Mouse (Mus musculus) midbrain, embryonic 12.5 days (tissue): ENCODE data around the gene Myo3b. TPM values are rescaled to one million over a fixed set of nuclear protein-coding genes. Genes with fewer than 3 reads are reported as not detected.

ENCODE experiments used
- ATAC-seq: fragments of 200-750 bp; cut with Nextera tagmentation; 2 replicates; pipeline ENCODE4 v1.8.0; 2017; ENCODE audit warnings: low read depth, moderate TSS enrichment, moderate library complexity; ENCODE audit not compliant: low FRiP score
- H3K27ac ChIP-seq: fragments of 300-500 bp; sonication (generic); replicated peaks from 2 replicates; pipeline ENCODE4 v1.5.1; 2016; ENCODE audit warnings: mild to moderate bottlenecking
- H3K27me3 ChIP-seq: fragments of 300-500 bp; sonication (generic); 2 replicates; pipeline ENCODE4 v1.6.1; 2016; ENCODE audit warnings: mild to moderate bottlenecking
- H3K36me3 ChIP-seq: fragments of 300-500 bp; sonication (generic); 2 replicates; pipeline ENCODE4 v1.6.1; 2016
- H3K4me1 ChIP-seq: fragments of 300-500 bp; sonication (generic); 2 replicates; pipeline ENCODE4 v1.6.1; 2016
- H3K4me2 ChIP-seq: fragments of 300-500 bp; sonication (generic); replicated peaks from 2 replicates; pipeline ENCODE4 v1.6.1; 2016; ENCODE audit warnings: mild to moderate bottlenecking, moderate library complexity
- H3K4me3 ChIP-seq: fragments of 300-500 bp; sonication (generic); 2 replicates; pipeline ENCODE4 v1.5.1; 2016; ENCODE audit warnings: mild to moderate bottlenecking
- H3K9ac ChIP-seq: fragments of 300-500 bp; sonication (generic); replicated peaks from 2 replicates; pipeline ENCODE4 v1.6.1; 2016; ENCODE audit warnings: mild to moderate bottlenecking, moderate library complexity
- H3K9me3 ChIP-seq: fragments of 300-500 bp; sonication (generic); 2 replicates; pipeline ENCODE4 v1.6.1; 2016; ENCODE audit warnings: mild to moderate bottlenecking
- whole genome bisulfite sequencing: fragments of 180-500 bp; shearing (Covaris S2); methylation state at CpG from one replicate; pipeline ENCODE4 v1.1.7; 2016; 5-methylcytosine and 5-hydroxymethylcytosine counted together
- polyA plus RNA-seq: library from polyadenylated mRNA; unstranded; fragments of >200 nt; fragmentation: Nextera tagmentation; extraction: Ambion mirVana; gene quantifications from 2 replicates; pipeline ENCODE4 v1.2.1, GENCODE M21; 2016

Myo3b gene
- polyA plus RNA-seq, 1 experiment from 2014 or later: not detected

DNA sequence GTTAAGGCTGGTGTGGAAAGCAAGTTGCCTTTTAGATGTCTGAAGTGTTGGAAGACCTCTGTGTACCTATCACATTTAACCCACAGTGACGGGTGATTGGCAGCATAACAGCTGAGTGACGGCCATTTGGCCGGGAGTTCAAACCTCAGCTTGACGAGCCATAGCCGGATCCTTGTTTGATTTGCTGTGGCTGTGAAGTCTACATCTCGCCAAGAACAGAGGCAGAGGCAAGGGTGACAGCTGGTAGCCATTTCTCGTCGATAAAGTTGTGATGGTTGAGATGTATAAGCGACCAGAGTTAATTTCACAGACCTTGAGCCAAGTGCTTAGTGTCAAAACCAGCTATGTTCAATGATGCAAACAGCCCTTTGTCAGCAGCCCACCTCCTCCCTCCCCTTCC is 283.8 kb downstream of the Myo3b start:
- H3K27me3 ChIP-seq: peaks cover under 1% of the 10 kb centered on the region; the same call in 1 of the 2 replicates
- H3K4me3 ChIP-seq: no peak overlapping the region
- H3K27ac ChIP-seq: no peak overlapping the region
- peaks cover 13% of the 10 kb centered on the region for H3K4me1 ChIP-seq
- H3K9ac ChIP-seq: no peak overlapping the region
- ATAC-seq: no peak
- no peaks in the 10 kb centered on the region for H3K9me3 ChIP-seq
- no peaks in the 10 kb centered on the region for H3K36me3 ChIP-seq
- 61% methylated on average over 9 of the region's 9 CpGs for WGBS
- no peak overlapping the region for H3K4me2 ChIP-seq

- no peaks in the 10 kb centered on the region for H3K36me3 ChIP-seq
- WGBS: 84% methylated on average over 11 of the region's 11 CpGs
- no peak overlapping the region for H3K4me2 ChIP-seq
- no peak overlapping the region for H3K9ac ChIP-seq
- no peak for ATAC-seq
- no peaks in the 10 kb centered on the region for H3K4me1 ChIP-seq
- H3K27ac ChIP-seq: no peak overlapping the region
- no peak overlapping the region for H3K4me3 ChIP-seq
- 0 out of 2 replicates have a peak, but pooled peaks cover 3% of the 10 kb centered on the region for H3K27me3 ChIP-seq
- no peaks in the 10 kb centered on the region for H3K9me3 ChIP-seq
These were observed 288.7 kb downstream of the Myo3b start for GRCm38 (mm10) chr2:70327602-70328001.

DNA sequence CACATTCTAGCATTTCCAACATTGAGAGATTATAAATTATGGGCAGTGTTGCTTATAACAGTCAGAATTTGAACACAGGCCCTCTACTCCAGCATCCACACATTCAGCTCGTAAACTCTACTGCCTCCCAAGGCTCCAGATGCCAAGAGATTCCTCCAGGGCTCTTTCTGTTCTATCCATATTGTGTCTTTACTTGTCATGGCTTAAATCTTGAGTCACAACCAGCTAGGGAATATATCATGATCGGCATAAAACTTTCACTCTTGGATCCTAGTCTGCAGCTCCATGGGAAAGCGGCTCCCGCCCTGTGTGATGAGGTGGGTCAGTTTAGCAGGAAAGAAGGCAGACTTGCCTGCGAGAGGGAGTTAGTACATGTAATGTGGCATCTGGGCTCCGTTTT is 294.0 kb downstream of the Myo3b start:
- Histone ChIP-seq H3K27ac (no peak overlapping the region), H3K36me3 (no peaks in the 10 kb centered on the region), H3K9me3 (no peaks in the 10 kb centered on the region), H3K27me3 (peaks cover 4% of the 10 kb centered on the region; the same call in 1 of the 2 replicates), H3K4me2 (no peak overlapping the region), H3K9ac (no peak overlapping the region), H3K4me3 (no peak overlapping the region), H3K4me1 (peaks cover 9% of the 10 kb centered on the region)
- ATAC-seq: no peak
- WGBS: 93% methylated on average over 6 of the region's 6 CpGs

DNA sequence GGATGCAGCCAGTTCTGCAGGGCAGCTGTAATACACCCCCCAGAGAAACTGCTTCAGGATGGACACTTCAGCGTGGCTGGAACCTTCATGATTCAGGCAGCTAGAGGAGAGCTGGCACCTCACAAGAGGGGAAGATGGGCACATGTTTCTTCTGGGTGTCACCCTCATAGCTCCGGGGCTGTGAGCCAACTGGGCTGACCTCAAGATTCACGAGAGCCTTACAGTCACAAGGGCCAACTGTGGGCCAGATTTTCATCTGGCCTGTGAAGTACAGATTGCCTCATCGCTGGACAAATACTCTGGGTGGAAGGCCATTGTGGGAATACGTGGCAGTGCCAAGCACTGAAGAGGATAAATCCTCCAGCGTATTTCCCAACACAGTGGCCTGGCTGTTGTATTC is 294.6 kb downstream of the Myo3b start:
- Histone ChIP-seq H3K36me3 (no peaks in the 10 kb centered on the region), H3K9ac (no peak overlapping the region), H3K9me3 (no peaks in the 10 kb centered on the region), H3K27me3 (peaks cover 3% of the 10 kb centered on the region; the same call in 1 of the 2 replicates), H3K4me2 (no peak overlapping the region), H3K4me1 (peaks cover 9% of the 10 kb centered on the region), H3K27ac (no peak overlapping the region), H3K4me3 (no peak overlapping the region)
- no peak for ATAC-seq
- WGBS: 90% methylated on average over 6 of the region's 6 CpGs

- Histone ChIP-seq H3K4me1 (peaks cover 9% of the 10 kb centered on the region), H3K9ac (no peak overlapping the region), H3K9me3 (no peaks in the 10 kb centered on the region), H3K27ac (no peak overlapping the region), H3K36me3 (no peaks in the 10 kb centered on the region), H3K27me3 (peaks cover 6% of the 10 kb centered on the region; the same call in 1 of the 2 replicates), H3K4me3 (no peak overlapping the region), H3K4me2 (no peak overlapping the region)
- 78% methylated on average over 6 of the region's 6 CpGs for WGBS
- no peak for ATAC-seq
These were observed 297.6 kb downstream of the Myo3b start for GRCm38 (mm10) chr2:70336551-70336950.

DNA sequence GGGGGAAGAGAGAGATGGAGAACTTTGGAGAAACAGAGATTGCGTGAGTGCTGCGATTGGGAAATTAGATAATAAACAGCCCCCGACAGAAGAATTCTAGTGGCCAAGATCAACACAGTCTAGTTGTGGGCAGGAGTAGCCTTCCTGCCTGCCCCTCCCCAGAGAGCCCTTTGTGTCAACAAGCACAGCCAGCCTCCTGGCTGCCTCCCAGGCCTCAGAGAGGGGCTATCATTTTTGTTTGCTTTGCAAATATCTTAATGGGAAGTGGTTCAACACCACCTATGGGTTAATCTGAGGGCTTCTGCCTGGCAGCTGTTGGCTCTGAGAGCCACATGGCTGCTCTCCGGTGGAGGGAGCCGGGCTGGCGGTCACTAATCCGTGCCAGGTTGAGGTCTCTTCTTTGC is 298.3 kb downstream of the Myo3b start:
- Histone ChIP-seq H3K9me3 (no peaks in the 10 kb centered on the region), H3K27ac (no peak overlapping the region), H3K36me3 (no peaks in the 10 kb centered on the region), H3K4me2 (no peak overlapping the region), H3K4me3 (no peak overlapping the region), H3K9ac (no peak overlapping the region), H3K4me1 (peaks cover 9% of the 10 kb centered on the region), H3K27me3 (peaks cover 6% of the 10 kb centered on the region; the same call in 1 of the 2 replicates)
- 63% methylated on average over 7 of the region's 7 CpGs for WGBS
- ATAC-seq: no peak

- Histone ChIP-seq H3K27me3 (peaks cover 6% of the 10 kb centered on the region; the same call in 1 of the 2 replicates), H3K4me2 (no peak overlapping the region), H3K9ac (no peak overlapping the region), H3K36me3 (no peaks in the 10 kb centered on the region), H3K4me3 (no peak overlapping the region), H3K9me3 (no peaks in the 10 kb centered on the region), H3K4me1 (peaks cover 9% of the 10 kb centered on the region), H3K27ac (no peak overlapping the region)
- WGBS: 67% methylated on average over 9 of the region's 9 CpGs
- no peak for ATAC-seq
These were observed 298.9 kb downstream of the Myo3b start for GRCm38 (mm10) chr2:70337869-70338268.

DNA sequence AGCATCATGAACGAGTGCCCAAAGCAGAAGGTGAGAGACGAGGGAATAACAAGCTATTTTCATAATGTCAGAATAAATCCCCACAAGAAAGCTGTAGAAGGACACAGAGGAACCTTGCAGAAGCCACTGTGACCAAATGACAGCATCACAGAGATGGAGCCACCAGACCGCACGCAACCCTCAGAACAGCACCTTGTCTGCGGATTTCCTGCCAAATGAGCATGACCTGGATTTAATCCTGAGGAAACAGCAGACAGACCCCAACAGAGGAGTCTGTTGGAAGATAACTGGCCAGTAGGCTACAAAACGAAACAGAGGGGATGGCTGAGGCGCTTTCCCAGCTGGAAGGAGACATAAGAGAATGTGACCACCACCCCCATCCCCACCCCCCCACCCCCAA is 300.1 kb downstream of the Myo3b start:
- Histone ChIP-seq H3K9me3 (no peaks in the 10 kb centered on the region), H3K4me2 (no peak overlapping the region), H3K9ac (no peak overlapping the region), H3K4me3 (no peak overlapping the region), H3K27me3 (peaks cover 6% of the 10 kb centered on the region; the same call in 1 of the 2 replicates), H3K4me1 (peaks cover 9% of the 10 kb centered on the region), H3K27ac (no peak overlapping the region), H3K36me3 (no peaks in the 10 kb centered on the region)
- WGBS: 69% methylated on average over 7 of the region's 7 CpGs
- ATAC-seq: no peak

- Histone ChIP-seq H3K9me3 (no peaks in the 10 kb centered on the region), H3K4me3 (no peak overlapping the region), H3K27me3 (peaks cover 6% of the 10 kb centered on the region; the same call in 1 of the 2 replicates), H3K27ac (no peak overlapping the region), H3K36me3 (no peaks in the 10 kb centered on the region), H3K9ac (no peak overlapping the region), H3K4me1 (peaks cover 9% of the 10 kb centered on the region), H3K4me2 (no peak overlapping the region)
- WGBS: 81% methylated on average over 6 of the region's 6 CpGs
- ATAC-seq: no peak
These were observed 300.6 kb downstream of the Myo3b start for GRCm38 (mm10) chr2:70339501-70339900.

DNA sequence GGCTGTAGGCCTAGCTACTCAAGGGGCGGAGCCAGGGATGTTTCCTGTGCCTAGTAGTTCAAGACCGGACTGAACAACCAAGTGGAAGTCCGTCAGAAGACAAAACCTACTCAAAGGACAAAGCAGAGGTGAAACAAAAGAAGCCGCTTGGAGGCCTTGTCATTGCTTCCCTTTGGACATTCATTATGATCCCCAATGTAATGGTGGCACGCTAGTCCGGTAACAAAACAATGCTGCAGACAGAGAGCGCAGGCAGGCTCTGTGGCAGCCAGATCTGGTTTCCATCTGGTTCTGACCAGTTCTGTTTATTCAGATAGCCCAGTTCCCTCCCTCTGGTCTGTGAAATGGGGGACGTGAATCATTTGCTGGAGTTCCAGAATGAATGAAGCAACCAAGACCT is 301.3 kb downstream of the Myo3b start:
- no peak overlapping the region for H3K4me3 ChIP-seq
- H3K4me2 ChIP-seq: no peak overlapping the region
- peaks cover 6% of the 10 kb centered on the region; the same call in 1 of the 2 replicates for H3K27me3 ChIP-seq
- no peak for ATAC-seq
- H3K4me1 ChIP-seq: peaks cover 9% of the 10 kb centered on the region
- no peaks in the 10 kb centered on the region for H3K36me3 ChIP-seq
- 92% methylated on average over 8 of the region's 8 CpGs for WGBS
- no peak overlapping the region for H3K9ac ChIP-seq
- no peak overlapping the region for H3K27ac ChIP-seq
- no peaks in the 10 kb centered on the region for H3K9me3 ChIP-seq

DNA sequence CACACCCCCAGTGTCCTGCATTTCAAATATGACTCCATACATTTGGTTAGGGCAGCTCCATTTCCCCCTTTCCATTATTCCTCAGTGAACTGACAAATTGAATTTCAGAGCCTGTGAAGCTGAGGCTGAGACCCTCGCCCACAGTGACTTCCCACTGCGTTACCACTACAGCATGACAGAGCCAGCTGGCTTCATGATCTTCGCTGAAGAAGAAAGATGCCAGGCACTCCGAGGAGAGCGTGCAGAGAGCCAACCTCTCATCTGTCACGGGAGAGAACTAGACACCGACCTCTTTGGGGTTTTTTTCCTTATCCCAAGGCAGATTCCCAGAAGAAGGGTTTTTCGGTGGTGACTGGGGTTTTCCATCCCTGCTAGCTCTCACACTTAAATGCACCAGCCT is 306.2 kb downstream of the Myo3b start:
- H3K9me3 ChIP-seq: no peaks in the 10 kb centered on the region
- H3K27ac ChIP-seq: no peak overlapping the region
- H3K27me3 ChIP-seq: peaks cover 5% of the 10 kb centered on the region; the same call in 1 of the 2 replicates
- H3K4me3 ChIP-seq: no peak overlapping the region
- no peaks in the 10 kb centered on the region for H3K4me1 ChIP-seq
- ATAC-seq: no peak
- 77% methylated on average over 8 of the region's 8 CpGs for WGBS
- no peaks in the 10 kb centered on the region for H3K36me3 ChIP-seq
- H3K4me2 ChIP-seq: no peak overlapping the region
- H3K9ac ChIP-seq: no peak overlapping the region

DNA sequence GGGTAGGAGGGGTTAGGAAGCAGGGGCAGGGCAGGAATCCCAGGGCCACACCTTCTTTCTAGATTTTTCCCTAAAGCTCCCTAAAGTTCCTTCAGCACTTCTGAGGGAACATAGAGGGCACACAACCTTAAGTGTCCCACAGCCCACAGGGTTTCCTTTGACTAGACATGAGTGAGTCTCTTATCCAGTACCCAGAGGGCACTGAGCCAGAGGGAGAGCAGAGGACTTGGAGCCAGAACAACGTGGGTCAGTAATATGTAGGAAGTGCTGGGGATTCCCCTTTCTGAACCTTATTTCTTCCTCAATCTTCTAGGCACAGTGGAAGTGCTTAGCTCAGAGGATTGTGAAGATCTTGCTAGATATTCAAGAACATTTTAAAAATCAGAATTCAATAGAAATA is 308.6 kb downstream of the Myo3b start:
- no peak for ATAC-seq
- peaks cover 8% of the 10 kb centered on the region; the same call in 1 of the 2 replicates for H3K27me3 ChIP-seq
- H3K36me3 ChIP-seq: no peaks in the 10 kb centered on the region
- H3K4me2 ChIP-seq: no peak overlapping the region
- no peaks in the 10 kb centered on the region for H3K9me3 ChIP-seq
- no peak overlapping the region for H3K27ac ChIP-seq
- no peak overlapping the region for H3K9ac ChIP-seq
- no peaks in the 10 kb centered on the region for H3K4me1 ChIP-seq
- no peak overlapping the region for H3K4me3 ChIP-seq
- WGBS: 36% methylated on average over 1 of the region's 1 CpGs
